Mouse (Mus musculus) embryo, embryonic 10.5 days (tissue): ENCODE measurements around the gene Dagla.

ENCODE experiments used
- DNase-seq: peaks from one replicate; pipeline ENCODE4 v3.0.0-alpha.2; 2015; ENCODE audit warnings: low spot score

The Dagla gene

GRCm38 (mm10) chr19:10279668-10280067, 25.0 kb downstream of the Dagla start:
- no peak for DNase-seq

GRCm38 (mm10) chr19:10278669-10279324, 25.9 kb downstream of the Dagla start:
- DNase-seq, result no peak

- DNase-seq, result no peak
These were observed 26.9 kb downstream of the Dagla start for GRCm38 (mm10) chr19:10277759-10278158.

GRCm38 (mm10) chr19:10277331-10277730, 27.3 kb downstream of the Dagla start:
- peak; percentile 69 for DNase-seq

GRCm38 (mm10) chr19:10276483-10277144, 28.1 kb downstream of the Dagla start:
- DNase-seq, result no peak

GRCm38 (mm10) chr19:10274056-10274455, 30.6 kb downstream of the Dagla start:
- DNase-seq, result peak; percentile 50

- peak; percentile 67 for DNase-seq
These were observed 31.9 kb downstream of the Dagla start for GRCm38 (mm10) chr19:10272746-10273145.

- no peak for DNase-seq
These were observed 33.1 kb downstream of the Dagla start for GRCm38 (mm10) chr19:10271592-10271991.

- no peak for DNase-seq
These were observed 34.3 kb downstream of the Dagla start for GRCm38 (mm10) chr19:10270356-10270755.

GRCm38 (mm10) chr19:10268851-10269250, 35.8 kb downstream of the Dagla start:
- no peak for DNase-seq

- DNase-seq, result no peak
These were observed 36.7 kb downstream of the Dagla start for GRCm38 (mm10) chr19:10267953-10268352.

- peak; percentile 44 for DNase-seq
These were observed 37.6 kb downstream of the Dagla start for GRCm38 (mm10) chr19:10267057-10267456.

GRCm38 (mm10) chr19:10266196-10266850, 38.4 kb downstream of the Dagla start:
- DNase-seq, result peak; percentile 90

- DNase-seq, result no peak
These were observed 43.3 kb downstream of the Dagla start for GRCm38 (mm10) chr19:10261369-10261768.

GRCm38 (mm10) chr19:10258279-10259011, 46.2 kb downstream of the Dagla start:
- peak; percentile 89 for DNase-seq

- peak; percentile 43 for DNase-seq
These were observed 56.5 kb downstream of the Dagla start for GRCm38 (mm10) chr19:10248128-10248527.

- no peak for DNase-seq
These were observed 57.5 kb downstream of the Dagla start for GRCm38 (mm10) chr19:10247165-10247564.

GRCm38 (mm10) chr19:10244183-10244582, 60.5 kb downstream of the Dagla start:
- peak; percentile 77 for DNase-seq

- DNase-seq, result peak; percentile 60
These were observed 61.8 kb downstream of the Dagla start for GRCm38 (mm10) chr19:10242916-10243315.

GRCm38 (mm10) chr19:10240654-10241305, 63.9 kb downstream of the Dagla start, which contains the start of gene Myrf:
Gene Myrf, minus strand, starts transcription at chr19:10240748.
- peak; percentile 81 for DNase-seq

GRCm38 (mm10) chr19:10239975-10240653, 64.6 kb downstream of the Dagla start:
- DNase-seq, result no peak
